Mouse (Mus musculus) midbrain, postnatal 0 days (tissue): ENCODE results near the gene Man1a. TPM values are rescaled to one million over a fixed set of nuclear protein-coding genes. Genes with fewer than 3 reads are reported as not detected.

Source experiments
- ATAC-seq: fragments of 200-750 bp; cut with Nextera tagmentation; 2 replicates; pipeline ENCODE4 v1.8.0; 2017; ENCODE audit warnings: moderate number of reproducible peaks, mild to moderate bottlenecking, moderate TSS enrichment, moderate library complexity; ENCODE audit not compliant: low FRiP score
- DNase-seq: peaks from one replicate; pipeline ENCODE4 v3.0.0-alpha.2; 2015; ENCODE audit warnings: low spot score
- H3K27ac ChIP-seq: fragments of 300-500 bp; sonication (generic); 2 replicates; pipeline ENCODE4 v1.5.1; 2014; ENCODE audit warnings: low read depth, mild to moderate bottlenecking, low read length, mixed read lengths
- H3K27me3 ChIP-seq: fragments of 300-500 bp; sonication (generic); 2 replicates; pipeline ENCODE4 v1.6.1; 2014; ENCODE audit warnings: low read length, control low read depth, mixed read lengths; ENCODE audit not compliant: insufficient read depth
- H3K36me3 ChIP-seq: fragments of 300-500 bp; sonication (generic); 2 replicates; pipeline ENCODE4 v1.6.1; 2014; ENCODE audit warnings: low read length, control low read depth, mixed read lengths; ENCODE audit not compliant: insufficient read depth
- H3K4me1 ChIP-seq: fragments of 300-500 bp; sonication (generic); 2 replicates; pipeline ENCODE4 v1.6.1; 2014; ENCODE audit warnings: mild to moderate bottlenecking, control low read depth, antibody characterized with exemption, low read length, mixed read lengths; ENCODE audit not compliant: insufficient read depth
- H3K4me2 ChIP-seq: fragments of 300-500 bp; sonication (generic); 2 replicates; pipeline ENCODE4 v1.6.1; 2014; ENCODE audit warnings: low read depth, mild to moderate bottlenecking, low read length, mixed read lengths; ENCODE audit not compliant: poor library complexity, severe bottlenecking
- H3K4me3 ChIP-seq: fragments of 300-500 bp; sonication (generic); 2 replicates; pipeline ENCODE4 v1.5.1; 2014; ENCODE audit warnings: low read depth, mild to moderate bottlenecking, low read length, moderate library complexity
- H3K9ac ChIP-seq: fragments of 300-500 bp; sonication (generic); replicated peaks from 2 replicates; pipeline ENCODE4 v1.6.1; 2014; ENCODE audit warnings: mild to moderate bottlenecking, low read length, moderate library complexity, mixed read lengths; ENCODE audit not compliant: poor library complexity, severe bottlenecking
- H3K9me3 ChIP-seq: fragments of 300-500 bp; sonication (generic); 2 replicates; pipeline ENCODE4 v1.6.1; 2016; ENCODE audit warnings: low read length, control low read depth
- CTCF ChIP-seq: IDR thresholded peaks from 2 replicates; pipeline ENCODE4 v1.5.1; 2016; ENCODE audit warnings: antibody characterized with exemption, mild to moderate bottlenecking
- WGBS: fragments of 180-500 bp; shearing (Covaris S2); extraction: QIAGEN DNeasy Blood & Tissue Kit; methylation state at CpG from one replicate; pipeline ENCODE4 v1.1.7; 2014; 5-methylcytosine and 5-hydroxymethylcytosine counted together
- polyA plus RNA-seq: library from polyadenylated mRNA; unstranded; fragments of >200 nt; fragmentation: Nextera tagmentation; extraction: Ambion mirVana; gene quantifications from 2 replicates; pipeline ENCODE4 v1.2.1, GENCODE M21; 2015
- total RNA-seq: library from RNA; depleted of rRNA; stranded (reverse); fragments of >200 nt; gene quantifications from 2 replicates; pipeline ENCODE4 v1.2.3, GENCODE M21; 2014; rRNA removed

Man1a gene
- total RNA-seq (19.3 and 25.1 TPM in 2 replicates), polyA plus RNA-seq (3.7 and 4.2 TPM in 2 replicates)

DNA sequence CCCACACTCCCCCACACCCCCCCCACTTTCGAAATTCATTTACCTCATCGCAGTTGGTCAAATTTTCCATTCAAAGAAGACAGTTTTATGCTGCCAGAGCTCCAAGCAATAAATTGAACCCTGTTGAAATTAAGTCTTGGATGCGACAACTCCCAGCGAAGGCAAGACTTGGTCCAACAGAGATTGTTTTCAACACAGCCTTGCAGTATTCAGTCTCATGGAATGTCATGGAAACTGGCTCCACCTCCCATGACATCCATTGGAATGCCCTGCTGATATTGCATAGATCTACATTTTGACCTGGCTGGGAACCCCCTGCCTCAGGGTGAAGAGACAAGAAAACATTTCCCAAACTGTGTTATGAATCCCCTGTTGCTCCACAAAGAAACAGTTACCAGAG lies at the start of gene Man1a:
Man1a (minus strand) TSS at position 190 of the 400 bp plus-strand sequence.
- Histone ChIP-seq H3K4me3 (peak within 1 kb of the TSS; percentile 88), H3K4me2 (peak within 1 kb of the TSS; percentile 97), H3K27ac (no peak within 1 kb of the TSS), H3K9ac (peak within 1 kb of the TSS; percentile 67), H3K36me3 (no peaks in the 10 kb centered on the region), H3K4me1 (0 out of 2 replicates have a peak, but pooled peaks cover 4% of the 10 kb centered on the region), H3K27me3 (peaks cover 3% of the 10 kb centered on the region; the same call in 1 of the 2 replicates), H3K9me3 (no peaks in the 10 kb centered on the region)
- ATAC-seq = no peak
- no peak for TF ChIP-seq CTCF
- no peak for DNase-seq
- 9% methylated on average over 4 of the region's 4 CpGs for WGBS

- 88% methylated on average over 4 of the region's 4 CpGs for WGBS
- Histone ChIP-seq H3K4me1 (no peaks in the 10 kb centered on the region), H3K4me2 (no peak overlapping the region), H3K4me3 (no peak overlapping the region), H3K27ac (no peak overlapping the region), H3K9me3 (no peaks in the 10 kb centered on the region), H3K27me3 (no peaks in the 10 kb centered on the region), H3K36me3 (no peaks in the 10 kb centered on the region), H3K9ac (no peak overlapping the region)
- DNase-seq (no peak), ATAC-seq (no peak)
- TF ChIP-seq CTCF = no peak
Observed at GRCm38 (mm10) chr10:54121816-54122215, 45.4 kb upstream of the Man1a start.

GRCm38 (mm10) chr10:54120375-54120774 lies 44.0 kb upstream of the Man1a start:
- Histone ChIP-seq H3K4me3 (no peak overlapping the region), H3K9me3 (no peaks in the 10 kb centered on the region), H3K27ac (no peak overlapping the region), H3K36me3 (no peaks in the 10 kb centered on the region), H3K4me2 (no peak overlapping the region), H3K4me1 (no peaks in the 10 kb centered on the region), H3K9ac (no peak overlapping the region), H3K27me3 (no peaks in the 10 kb centered on the region)
- TF ChIP-seq CTCF = no peak
- 65% methylated on average over 2 of the region's 2 CpGs for WGBS
- DNase-seq = no peak
- ATAC-seq = no peak

DNA sequence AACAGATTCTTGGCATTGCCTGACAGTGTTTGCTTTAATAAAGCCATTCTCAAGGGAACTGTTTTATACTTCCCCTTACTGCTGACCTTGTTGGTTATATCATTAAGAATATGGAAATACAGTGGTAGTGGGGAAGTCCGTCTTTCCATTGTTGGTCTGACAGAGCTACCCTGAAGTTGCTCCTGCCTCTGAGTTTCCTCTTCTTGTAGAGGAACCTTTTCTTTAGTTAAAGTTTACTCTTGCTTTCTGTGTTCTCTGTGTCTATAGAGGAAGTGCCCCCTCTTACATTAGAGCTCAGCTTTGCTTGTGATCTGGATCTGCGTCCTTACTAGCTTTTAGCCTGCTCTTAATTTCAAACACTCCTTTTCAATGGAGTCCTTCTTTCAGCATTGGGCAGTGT lies 42.9 kb upstream of the Man1a start:
- H3K9me3 ChIP-seq = no peaks in the 10 kb centered on the region
- no peak overlapping the region for H3K27ac ChIP-seq
- no peaks in the 10 kb centered on the region for H3K36me3 ChIP-seq
- no peak overlapping the region for H3K9ac ChIP-seq
- no peaks in the 10 kb centered on the region for H3K27me3 ChIP-seq
- no peaks in the 10 kb centered on the region for H3K4me1 ChIP-seq
- H3K4me2 ChIP-seq = no peak overlapping the region
- TF ChIP-seq CTCF = no peak
- DNase-seq (no peak), ATAC-seq (no peak)
- WGBS = 86% methylated on average over 2 of the region's 2 CpGs
- H3K4me3 ChIP-seq = no peak overlapping the region

DNA sequence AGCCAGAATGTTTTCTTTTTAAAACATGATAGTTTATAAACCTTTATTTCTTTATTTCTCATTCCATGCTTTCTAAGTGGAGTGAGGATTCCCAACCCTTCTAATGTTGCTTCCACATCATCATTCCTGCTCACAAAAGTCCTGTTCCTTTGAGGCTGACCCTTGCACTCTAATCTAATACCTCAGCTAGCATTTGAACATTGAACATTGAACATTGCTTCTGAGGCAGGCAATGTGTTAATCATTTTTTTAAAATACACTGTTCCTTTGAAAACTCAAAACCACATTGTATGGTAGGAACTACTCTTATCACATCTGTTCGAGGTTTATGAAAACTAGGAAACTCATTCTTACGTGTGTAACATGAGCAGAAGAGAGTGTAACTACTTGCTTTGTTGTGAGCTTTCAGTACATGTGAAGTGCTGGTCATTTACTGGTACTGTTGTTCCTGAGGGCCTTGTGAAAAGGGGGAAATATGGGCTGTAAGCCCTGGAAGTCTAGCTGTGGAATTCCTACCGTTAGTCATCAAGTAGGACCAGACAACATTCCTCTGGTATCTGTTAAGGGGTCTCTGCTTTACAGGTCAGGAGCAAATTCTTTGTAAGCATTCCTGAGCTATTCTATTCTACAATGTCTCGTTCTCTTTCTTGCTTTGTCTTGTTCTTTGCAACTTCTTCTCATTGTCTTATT lies 42.0 kb upstream of the Man1a start:
- DNase-seq (no peak), ATAC-seq (no peak)
- H3K4me3 ChIP-seq = no peak overlapping the region
- 82% methylated on average over 4 of the region's 4 CpGs for WGBS
- no peaks in the 10 kb centered on the region for H3K4me1 ChIP-seq
- no peaks in the 10 kb centered on the region for H3K27me3 ChIP-seq
- H3K4me2 ChIP-seq = no peak overlapping the region
- H3K27ac ChIP-seq = no peak overlapping the region
- no peak for TF ChIP-seq CTCF
- no peaks in the 10 kb centered on the region for H3K9me3 ChIP-seq
- H3K36me3 ChIP-seq = no peaks in the 10 kb centered on the region
- H3K9ac ChIP-seq = no peak overlapping the region

- H3K4me3 ChIP-seq = no peak overlapping the region
- no peaks in the 10 kb centered on the region for H3K27me3 ChIP-seq
- H3K27ac ChIP-seq = no peak overlapping the region
- 85% methylated on average over 4 of the region's 4 CpGs for WGBS
- DNase-seq (peak; percentile 14), ATAC-seq (no peak)
- no peak overlapping the region for H3K4me2 ChIP-seq
- no peak overlapping the region for H3K9ac ChIP-seq
- H3K4me1 ChIP-seq = no peaks in the 10 kb centered on the region
- H3K36me3 ChIP-seq = no peaks in the 10 kb centered on the region
- TF ChIP-seq CTCF = no peak
- no peaks in the 10 kb centered on the region for H3K9me3 ChIP-seq
Observed at GRCm38 (mm10) chr10:54117763-54118162, 41.4 kb upstream of the Man1a start.
